Mouse (Mus musculus): Measurements from ENCODE around the gene Stfa1. TPM values are rescaled to one million over a fixed set of nuclear protein-coding genes. Genes with fewer than 3 reads are reported as not detected.
"Not testable (repeated sequence)": the region's sequence is repeated elsewhere in the genome, so short reads cannot be mapped to it uniquely, and the experiment has no call there.

The Stfa1 gene
- not detected for total RNA-seq (2021)
- long read RNA-seq, experiment 1: 0 reads
- long read RNA-seq, experiment 2: 0 reads

DNA sequence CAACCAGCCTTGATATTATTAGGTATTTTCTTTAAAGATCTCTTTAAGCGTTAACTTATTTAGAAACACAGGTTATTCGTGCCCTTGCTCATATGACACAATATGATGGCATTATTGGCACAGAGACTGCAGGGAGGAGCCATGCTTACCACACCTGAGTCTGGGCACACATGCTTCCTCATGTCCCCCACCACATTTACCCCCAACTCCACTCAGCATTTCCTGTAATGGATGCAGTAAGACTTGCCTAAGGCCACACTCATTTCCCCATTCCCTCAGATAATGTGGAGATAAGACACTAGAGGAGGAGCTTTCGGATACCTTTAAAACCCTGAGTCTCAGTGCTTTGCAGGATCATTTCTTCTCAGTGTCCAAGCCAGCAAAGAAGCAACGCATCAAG is at the start of gene Stfa1:
Gene Stfa1, plus strand, starts transcription at position 156 of the 400 bp plus-strand sequence.
- DNase-seq: not testable (repeated sequence)

DNA sequence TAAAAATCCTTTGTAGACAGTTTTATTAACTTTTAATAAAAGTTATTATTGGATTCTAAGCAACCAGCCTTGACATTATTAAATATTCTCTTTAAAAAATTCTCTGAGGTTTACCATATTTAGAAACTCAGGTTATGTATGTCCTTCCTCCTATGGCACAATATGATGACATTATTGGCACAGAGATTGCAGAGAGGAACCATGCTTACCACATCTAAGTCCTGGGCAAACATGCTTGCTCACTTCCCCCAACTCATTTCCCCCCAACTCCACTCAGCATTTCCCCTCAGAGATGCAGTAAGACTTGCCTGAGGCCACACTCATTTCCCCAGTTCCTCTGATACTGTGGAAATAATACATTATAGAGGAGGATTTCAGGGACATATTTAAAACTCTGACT is 16.2 kb upstream of the Stfa1 start:
- DNase-seq: not testable (repeated sequence)

GRCm38 (mm10) chr16:36289140-36289539 is 12.4 kb downstream of the Stfa1 start:
- DNase-seq: no peak

GRCm38 (mm10) chr16:36307631-36308030 is 30.9 kb downstream of the Stfa1 start:
- no peak for DNase-seq

DNA sequence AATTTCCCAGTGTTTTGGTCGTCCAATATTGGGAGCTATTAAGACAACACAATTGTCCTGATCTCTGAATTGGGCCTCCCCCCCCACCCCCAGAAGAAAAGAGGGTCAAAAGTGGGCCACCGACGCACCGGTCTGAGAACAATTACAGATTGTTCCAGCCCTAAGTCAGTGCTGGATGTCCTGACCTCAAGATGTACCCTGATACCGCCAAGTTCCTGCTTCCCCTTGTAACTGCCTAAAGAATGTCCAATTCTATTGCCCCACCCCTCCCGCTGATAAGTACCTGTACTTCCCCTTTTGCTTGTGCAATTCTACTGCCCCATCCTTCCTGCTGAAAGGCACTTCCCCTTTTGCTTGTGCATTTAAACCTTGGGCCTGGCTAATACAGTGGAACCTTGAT is 39.4 kb downstream of the Stfa1 start:
- not testable (repeated sequence) for DNase-seq

DNA sequence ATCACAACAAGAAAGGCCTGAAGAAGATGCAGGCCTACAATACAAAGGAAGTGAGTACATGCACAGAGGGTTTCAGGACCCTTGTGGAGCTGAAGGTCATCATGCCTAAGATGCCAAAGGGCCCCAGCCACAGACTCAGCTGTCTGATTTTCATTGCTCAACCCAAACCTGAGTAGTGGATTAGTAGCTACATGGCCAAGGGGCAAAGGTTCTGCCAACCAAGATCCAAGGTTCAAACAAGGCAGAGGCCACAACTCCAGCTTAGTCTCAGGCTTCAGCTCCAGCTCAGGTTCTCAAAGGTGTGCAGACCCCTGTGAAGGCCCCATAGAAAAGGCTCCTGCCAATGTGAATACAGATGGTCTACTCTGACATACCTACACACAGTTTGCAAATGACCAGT is 42.5 kb downstream of the Stfa1 start:
- DNase-seq: no peak

DNA sequence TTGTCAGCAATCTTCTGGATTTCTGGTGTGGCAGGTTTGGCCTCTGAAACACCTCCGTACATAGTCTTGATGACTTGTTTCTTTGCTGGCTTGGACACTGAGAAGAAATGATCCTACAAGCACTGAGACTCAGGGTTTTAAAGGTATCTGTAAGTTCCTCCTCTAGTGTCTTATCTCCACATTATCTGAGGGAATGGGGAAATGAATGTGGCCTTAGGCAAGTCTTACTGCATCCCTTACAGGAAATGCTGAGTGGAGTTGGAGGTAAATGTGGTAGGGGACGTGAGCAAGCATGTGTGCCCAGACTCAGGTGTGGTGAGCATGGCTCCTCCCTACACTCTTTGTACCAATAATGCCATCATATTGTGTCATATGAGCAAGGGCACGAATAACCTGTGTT is 57.5 kb downstream of the Stfa1 start, which contains the start of gene BC117090:
Gene BC117090, minus strand, starts transcription at position 101 of the 400 bp plus-strand sequence.
- DNase-seq: no peak

Other genes starting within 250 kb of the Stfa1 start
- gene Wdr5b, start 235.8 kb upstream of the Stfa1 start, total RNA-seq (2021): 1 to 10 TPM; 1.5 to 2.0 TPM
- 100 to 1,000 TPM; 115 to 131 TPM for gene Fam162a, start 205.4 kb upstream of the Stfa1 start, total RNA-seq (2021)
- gene Ccdc58, start 205.3 kb upstream of the Stfa1 start, total RNA-seq (2021): 10 to 100 TPM; 27.7 to 28.4 TPM
- gene Csta1, start 145.7 kb upstream of the Stfa1 start, total RNA-seq (2021): not detected
- gene Stfa2l1, start 120.1 kb upstream of the Stfa1 start, total RNA-seq (2021): not detected
- not detected for gene Gm5483, start 92.7 kb upstream of the Stfa1 start, total RNA-seq (2021)
- not detected for gene Gm5416, start 66.5 kb upstream of the Stfa1 start, total RNA-seq (2021)
- not detected for gene 2010005H15Rik, start 55.5 kb upstream of the Stfa1 start, total RNA-seq (2021)
- not detected for gene BC117090, start 57.4 kb downstream of the Stfa1 start, total RNA-seq (2021)
- gene BC100530, start 90.8 kb downstream of the Stfa1 start, total RNA-seq (2021): not detected
- gene Stfa2, start 131.5 kb downstream of the Stfa1 start, total RNA-seq (2021): not detected
- gene Stfa3, start 178.4 kb downstream of the Stfa1 start, total RNA-seq (2021): not detected